8 mouse cellular contexts compared by ENCODE assay signal in genomic region chr8:94178857-94179712, GRCm38 (mm10). TPM values are rescaled to one million over a fixed set of nuclear protein-coding genes. Genes with fewer than 3 reads are reported as not detected.
DNase-seq lines count a peak whose midpoint lies in the region; ATAC-seq lines count a peak whose summit lies in the region.

Gene Mt1 (plus strand): TSS chr8:94179082.

- H3K27ac ChIP-seq in hindbrain, embryonic 14.5 days = no peak within 1 kb of the TSS

- H3K27me3 ChIP-seq in hindbrain, embryonic 14.5 days (ENCODE audit: control insufficient read depth, insufficient read depth, low read length) = peaks cover 96% of the 10 kb centered on the region

- DNase-seq in adipocyte (ENCODE audit: low spot score) = peak; percentile 99
- DNase-seq in cerebellum, postnatal 36 days = peak; percentile 79
- peak; percentile 85 to 91 for DNase-seq in frontal cortex, postnatal 36 days (ENCODE audit: low spot score in 2 of 2)
- peak; percentile 72 for DNase-seq in hindbrain, embryonic 14.5 days (ENCODE audit: low spot score)
- DNase-seq in layer of hippocampus, postnatal 36 days = peak; percentile 89 to 91
- DNase-seq in lung, postnatal 25 days (ENCODE audit: low spot score) = peak; percentile 88
- DNase-seq in retina, postnatal 1 day = peak; percentile 91
- DNase-seq in urinary bladder, postnatal 4 days (ENCODE audit: low spot score in 2 of 2) = peak; percentile 89 to 90

- no peaks in the 10 kb centered on the region for H3K36me3 ChIP-seq in hindbrain, embryonic 14.5 days (replicated peaks; ENCODE audit: control insufficient read depth, insufficient read depth)

- peak within 1 kb of the TSS; percentile 41 for H3K4me3 ChIP-seq in hindbrain, embryonic 14.5 days (replicated peaks; ENCODE audit: low read length)

- no peaks in the 10 kb centered on the region for H3K9me3 ChIP-seq in hindbrain, embryonic 14.5 days (ENCODE audit: control insufficient read depth, low read length)

- peak within 1 kb of the TSS; percentile 86 for H3K4me2 ChIP-seq in hindbrain, embryonic 14.5 days (replicated peaks)

- ATAC-seq in hindbrain, embryonic 14.5 days (ENCODE audit: low FRiP score) = peak; percentile 69

- H3K4me1 ChIP-seq in hindbrain, embryonic 14.5 days (replicated peaks; ENCODE audit: control insufficient read depth, insufficient read depth, low read length) = peaks cover 18% of the 10 kb centered on the region

- under 1% methylated on average over 50 of the region's 50 CpGs for WGBS in hindbrain, embryonic 14.5 days

- peak within 1 kb of the TSS; percentile 47 for H3K9ac ChIP-seq in hindbrain, embryonic 14.5 days

RNA-seq across cellular contexts. Expression of gene Mt1, which starts in this region (rescaled TPM):
- 59.7 and 75.2 TPM in 2 replicates for polyA plus RNA-seq in hindbrain, embryonic 14.5 days (2014; fragmentation: Nextera tagmentation; extraction: Ambion mirVana)
- 100 to 1,000 TPM; 532 to 675 TPM for total RNA-seq in layer of hippocampus, postnatal 36 days (2021)
